Mouse (Mus musculus): ENCODE data around the gene Zfp148. TPM values are rescaled to one million over a fixed set of nuclear protein-coding genes. Genes with fewer than 3 reads are reported as not detected.

The Zfp148 gene
- polyA plus RNA-seq, 1 experiment from 2014 or later: 22.3 TPM

DNA sequence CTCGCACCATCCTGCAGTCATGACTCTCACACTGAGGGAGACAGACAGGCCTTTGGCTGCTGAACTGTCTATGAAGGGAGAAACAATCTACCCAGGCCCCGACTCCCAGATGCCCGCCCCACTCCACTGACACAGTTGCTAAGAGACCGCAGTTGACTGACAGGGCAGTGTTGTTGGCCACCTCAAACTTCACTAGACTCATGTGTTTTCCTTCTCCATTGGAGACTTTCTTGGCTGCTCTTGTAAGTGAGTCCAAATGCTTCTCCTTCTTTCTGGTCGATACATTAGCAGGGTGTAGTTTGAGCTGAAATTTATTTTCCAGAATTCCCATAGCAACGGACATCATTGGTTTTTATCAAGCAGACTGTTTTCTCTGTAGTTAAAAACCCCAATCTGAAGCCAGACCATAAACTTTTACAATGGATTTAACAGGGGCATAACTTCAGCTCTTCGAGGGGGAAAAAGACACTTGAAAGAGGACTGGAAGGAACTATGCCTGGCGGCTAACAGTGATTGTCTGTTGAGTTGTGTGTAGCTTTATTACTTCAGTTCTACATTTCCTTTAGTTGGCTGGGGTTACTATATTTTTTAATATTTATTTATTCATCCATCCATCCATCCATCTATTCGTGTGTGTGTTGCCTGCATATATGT, 173.2 kb downstream of the Zfp148 start:
- Histone ChIP-seq H3K9ac (no peak overlapping the region), H3K27ac (no peak overlapping the region), H3K36me3 (no peaks in the 10 kb centered on the region), H3K27me3 (replicated peaks) (0 out of 2 replicates have a peak, but pooled peaks cover 4% of the 10 kb centered on the region), H3K4me1 (no peaks in the 10 kb centered on the region), H3K9me3 (replicated peaks) (no peaks in the 10 kb centered on the region), H3K4me2 (no peak overlapping the region), H3K4me3 (no peak overlapping the region)
- WGBS (ENCODE audit: insufficient replicate concordance): 69% methylated on average over 9 of the region's 9 CpGs
- ATAC-seq: no peak

Other genes starting within 250 kb of the Zfp148 start
- gene Osbpl11, start 195.8 kb upstream of the Zfp148 start, polyA plus RNA-seq (2016; fragmentation: Nextera tagmentation; extraction: Ambion mirVana): 11.0 and 11.2 TPM in 2 replicates
- 31.3 and 34.5 TPM in 2 replicates for gene Snx4, start 129.4 kb upstream of the Zfp148 start, polyA plus RNA-seq (2016; fragmentation: Nextera tagmentation; extraction: Ambion mirVana)
- gene Slc12a8, start 136.5 kb downstream of the Zfp148 start, polyA plus RNA-seq (2016; fragmentation: Nextera tagmentation; extraction: Ambion mirVana): 0.08 and 0.18 TPM in 2 replicates

All from liver, embryonic 12.5 days (tissue).